Mouse (Mus musculus): ENCODE measurements around the gene Npepl1.

GRCm38 (mm10) chr2:174118141-174118540 lies 8.0 kb downstream of the Npepl1 start:
- no peak for TF ChIP-seq POLR2A (IDR thresholded peaks at IDR 0.05; ENCODE audit: borderline replicate concordance, low read depth, low read length)
- no peak for TF ChIP-seq CTCF (IDR thresholded peaks at IDR 0.05; ENCODE audit: low read depth, low read length)

Measured in bone marrow macrophage, adult 2 months (primary cell).